Mouse (Mus musculus): ENCODE measurements at regions not wholly inside any gene's neighbourhood (a gene's known extent, or its start where the extent isn't known, plus 50 kb on each side); places are given as distances from the start of the nearest gene placed in this dataset.
A peak's percentile ranks its signal among the peaks of the same experiment; 100 is the strongest.

- no peak for DNase-seq
Measured at GRCm38 (mm10) chr1:29057339-29057738, 277.3 kb upstream of the Gm597 start.

- DNase-seq: peak; percentile 68
Measured at GRCm38 (mm10) chr1:29013791-29014190, 233.7 kb upstream of the Gm597 start.

GRCm38 (mm10) chr1:29001184-29001583 lies 221.1 kb upstream of the Gm597 start:
- no peak for DNase-seq

- DNase-seq: no peak
Measured at GRCm38 (mm10) chr1:28970941-28971340, 190.9 kb upstream of the Gm597 start.

All from retina, postnatal 1 day (tissue).